Mouse (Mus musculus) cerebellum, adult 11 months (tissue): ENCODE results near the gene Hao1.

Source experiments
- DNase-seq: peaks from one replicate; pipeline ENCODE4 v3.0.0; 2022

Hao1 gene

GRCm38 (mm10) chr2:134554221-134554727 lies at the start of gene Hao1:
Hao1 (minus strand) TSS chr2:134554368.
- DNase-seq = no peak

- DNase-seq = no peak
Observed at GRCm38 (mm10) chr2:134591081-134591694, 37.0 kb upstream of the Hao1 start.

- DNase-seq = no peak
Observed at GRCm38 (mm10) chr2:134585243-134585642, 31.1 kb upstream of the Hao1 start.

DNA sequence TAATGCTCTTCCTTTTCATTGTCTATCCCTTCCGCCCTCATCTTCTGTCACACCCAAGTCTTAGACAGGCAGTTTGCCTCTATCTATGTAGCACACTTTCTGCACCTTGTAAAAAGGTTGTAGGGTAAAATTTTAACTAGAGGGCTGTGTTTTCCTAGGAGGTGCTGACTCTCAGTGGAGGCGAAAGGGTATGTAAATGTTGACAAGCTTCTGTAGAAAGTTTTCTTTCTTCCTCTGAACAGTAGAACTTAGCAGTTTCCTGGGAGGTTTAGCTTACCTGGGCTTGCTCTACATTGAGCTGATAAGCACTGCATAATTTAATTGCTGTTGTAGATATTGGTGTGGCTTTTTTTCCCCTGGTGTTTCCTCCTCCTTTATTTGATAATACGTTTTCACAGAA lies 5.3 kb upstream of the Hao1 start:
- no peak for DNase-seq

DNA sequence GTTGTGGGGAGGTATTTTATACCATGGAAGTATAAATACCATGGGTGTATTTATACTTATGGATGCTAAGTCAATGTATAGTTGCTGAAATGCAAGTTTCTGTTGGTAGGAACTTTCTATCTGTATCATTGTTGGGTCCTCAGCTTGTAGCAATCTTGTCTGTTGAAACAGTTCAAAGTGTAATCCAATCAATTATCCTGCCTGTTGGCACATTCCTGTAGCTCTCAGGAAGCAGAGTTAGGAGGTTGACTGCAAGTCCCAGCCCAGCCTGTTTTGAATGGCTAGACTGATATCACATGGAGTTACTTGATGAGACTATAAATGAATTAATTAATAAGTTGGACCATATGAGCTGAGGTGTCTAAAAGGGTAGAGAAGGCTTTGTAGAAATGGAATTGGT lies 1.8 kb downstream of the Hao1 start:
- no peak for DNase-seq

DNA sequence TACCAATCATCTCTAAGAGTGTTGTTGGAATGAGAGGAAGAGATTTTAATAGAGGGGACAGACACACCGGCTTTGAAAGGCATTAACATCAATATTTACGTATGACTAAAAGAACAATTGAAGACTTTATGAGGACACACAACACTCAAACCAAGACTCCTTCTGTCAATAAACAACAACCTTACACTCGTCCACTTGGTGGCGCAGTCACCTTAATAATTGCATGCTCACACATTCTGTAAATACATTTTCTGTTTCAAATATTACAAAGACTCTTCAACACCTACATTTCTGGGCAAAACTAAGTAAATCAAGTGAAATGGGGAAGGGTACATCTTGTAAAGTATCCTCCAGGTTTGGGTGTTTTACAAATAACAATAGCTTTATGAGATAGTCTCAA lies 4.4 kb downstream of the Hao1 start:
- peak; percentile 28 for DNase-seq

GRCm38 (mm10) chr2:134545116-134545515 lies 9.1 kb downstream of the Hao1 start:
- no peak for DNase-seq

DNA sequence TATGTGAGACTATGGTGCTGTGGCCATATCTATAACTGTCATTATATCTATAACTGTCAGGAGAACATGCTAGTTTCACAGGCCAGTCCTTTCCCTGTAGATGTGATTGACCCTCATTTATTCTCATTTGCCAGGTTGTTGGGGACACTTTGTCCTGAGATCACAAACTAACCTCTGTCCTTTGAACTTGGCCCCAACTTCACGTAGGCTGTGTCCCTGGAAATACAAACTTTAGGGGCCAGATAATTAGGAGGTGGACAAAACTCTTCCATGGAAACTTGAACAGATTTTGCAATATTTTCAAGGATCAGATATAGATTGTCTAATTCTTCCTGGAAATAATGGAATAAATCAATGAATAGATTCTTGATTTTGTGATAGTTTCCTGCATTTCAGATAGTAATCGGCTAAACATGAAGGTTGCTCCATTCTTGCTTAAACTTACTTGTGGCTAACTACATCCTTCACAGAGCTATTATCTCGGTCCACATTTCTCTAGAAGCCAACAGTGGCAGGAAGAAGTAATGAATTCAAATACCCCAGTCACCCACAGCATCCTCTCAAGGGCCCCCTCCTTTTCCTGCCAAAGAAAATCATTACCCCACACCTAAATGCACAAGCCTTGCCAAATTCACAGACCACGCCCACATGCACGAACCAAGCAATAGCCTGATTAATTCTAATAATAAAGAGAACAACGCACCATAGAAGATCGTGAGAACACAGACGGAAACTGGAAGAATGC lies 9.7 kb downstream of the Hao1 start:
- DNase-seq = no peak

DNA sequence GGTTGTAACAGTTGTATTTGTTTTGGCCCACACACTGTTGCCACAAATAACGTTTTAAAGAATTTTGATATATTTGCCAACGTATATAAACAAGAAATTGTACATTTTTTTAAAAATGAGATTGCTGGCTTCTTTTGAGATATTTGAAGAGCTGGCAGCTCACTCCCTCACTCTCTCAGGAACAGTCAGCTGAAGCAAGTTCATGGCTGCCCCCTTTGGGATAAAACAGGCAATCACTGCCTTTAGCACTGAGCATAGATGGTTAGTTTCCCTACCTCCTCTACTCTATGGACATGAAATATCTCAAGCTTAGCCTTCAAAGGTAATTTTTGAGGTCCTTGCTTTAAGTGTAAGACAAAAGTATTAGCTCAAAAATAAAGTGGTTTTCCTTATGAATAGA lies 10.7 kb downstream of the Hao1 start:
- DNase-seq = no peak

GRCm38 (mm10) chr2:134541019-134541418 lies 13.1 kb downstream of the Hao1 start:
- no peak for DNase-seq

DNA sequence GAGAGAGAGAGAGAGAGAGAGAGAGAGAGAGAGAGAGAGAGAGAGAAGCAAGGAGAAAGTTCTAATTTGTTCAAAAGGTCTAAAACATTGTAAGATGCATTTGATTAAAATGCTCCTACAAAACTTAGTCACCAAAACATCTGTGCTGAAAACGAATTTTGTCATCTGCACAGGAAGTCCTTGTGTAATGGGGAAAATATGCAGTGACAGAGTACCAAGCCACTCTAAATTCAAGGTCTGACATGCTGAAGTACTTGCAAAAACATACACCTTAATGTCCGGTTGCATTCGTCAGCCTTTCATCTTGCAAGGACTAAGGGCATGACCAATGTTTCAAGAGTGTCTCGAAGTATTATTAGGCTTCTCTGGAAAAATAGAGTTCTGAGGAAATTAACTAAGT lies 15.7 kb downstream of the Hao1 start:
- no peak for DNase-seq

- no peak for DNase-seq
Observed at GRCm38 (mm10) chr2:134528122-134528810, 25.9 kb downstream of the Hao1 start.

DNA sequence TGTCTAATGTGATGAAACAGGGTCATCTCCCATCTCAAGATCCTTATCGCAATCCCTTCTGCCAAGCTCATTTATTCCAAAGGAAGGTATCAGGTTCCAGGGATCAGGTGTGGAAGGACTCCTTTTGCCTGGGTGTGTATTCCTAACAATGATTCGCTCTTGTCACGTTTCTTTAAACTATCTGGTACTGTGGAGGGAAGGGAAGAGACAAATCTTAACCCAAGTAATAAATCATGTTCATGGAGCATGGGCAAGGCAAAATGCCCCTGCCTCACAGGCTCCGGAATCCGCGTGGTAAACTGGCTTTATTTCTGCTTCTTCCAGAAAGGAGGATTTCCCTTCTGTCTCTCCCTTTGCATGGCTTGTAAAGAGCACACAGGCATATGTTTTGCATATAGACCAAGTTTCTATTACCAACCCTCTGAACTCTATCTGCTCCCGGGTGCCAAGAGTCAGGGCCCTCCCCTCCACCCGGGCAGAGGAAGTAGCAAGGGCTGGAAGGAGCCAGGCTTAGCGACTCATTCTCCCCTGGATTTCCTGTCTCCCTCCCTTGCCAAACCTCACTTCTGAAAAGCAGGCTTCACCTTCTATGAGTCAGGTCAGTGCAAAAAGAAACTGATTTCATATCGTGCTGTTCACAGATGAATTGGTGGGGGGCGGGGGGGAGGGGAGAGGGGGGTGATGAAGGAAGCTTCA lies 26.6 kb downstream of the Hao1 start:
- no peak for DNase-seq

GRCm38 (mm10) chr2:134518042-134518441 lies 36.1 kb downstream of the Hao1 start:
- no peak for DNase-seq

DNA sequence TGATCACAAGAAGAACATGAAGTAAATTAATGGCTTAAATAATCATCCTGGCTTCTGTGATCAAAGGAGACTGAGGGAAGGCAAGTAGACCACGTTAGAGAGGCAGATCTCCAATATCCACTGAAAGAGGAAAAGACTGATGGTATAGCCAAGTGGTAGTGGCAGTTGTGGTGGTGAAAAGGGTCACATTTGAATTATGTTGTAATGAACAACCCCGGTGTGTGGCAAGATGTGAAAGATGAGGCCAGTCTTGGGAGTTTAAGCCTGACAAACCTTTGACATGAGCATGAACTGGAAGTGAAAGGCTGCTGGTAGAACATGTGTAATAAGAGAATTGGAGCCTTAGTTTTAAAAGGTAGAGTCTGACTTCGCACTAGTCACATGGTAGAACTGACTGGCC lies 54.4 kb downstream of the Hao1 start:
- DNase-seq = no peak

DNA sequence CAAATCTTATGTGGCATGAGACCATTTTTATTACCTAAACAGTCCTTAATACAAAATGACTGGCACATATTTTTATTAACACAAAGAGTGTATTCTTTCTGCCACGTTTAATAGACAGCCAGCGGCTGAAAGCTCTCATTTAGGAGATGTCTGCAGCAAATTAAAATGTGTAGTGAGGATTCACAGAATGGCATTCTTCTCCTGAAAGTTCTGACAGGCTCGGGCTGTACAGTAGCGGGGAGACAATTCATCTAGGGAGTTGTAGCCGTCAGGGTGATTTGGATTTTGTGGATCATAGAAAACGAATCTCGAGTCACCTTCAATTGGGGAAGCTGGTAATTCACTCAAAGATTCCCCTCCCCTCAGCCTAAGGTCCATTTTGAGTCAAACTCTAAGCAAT lies 55.7 kb downstream of the Hao1 start:
- no peak for DNase-seq

GRCm38 (mm10) chr2:134488671-134489070 lies 65.5 kb downstream of the Hao1 start:
- no peak for DNase-seq

DNA sequence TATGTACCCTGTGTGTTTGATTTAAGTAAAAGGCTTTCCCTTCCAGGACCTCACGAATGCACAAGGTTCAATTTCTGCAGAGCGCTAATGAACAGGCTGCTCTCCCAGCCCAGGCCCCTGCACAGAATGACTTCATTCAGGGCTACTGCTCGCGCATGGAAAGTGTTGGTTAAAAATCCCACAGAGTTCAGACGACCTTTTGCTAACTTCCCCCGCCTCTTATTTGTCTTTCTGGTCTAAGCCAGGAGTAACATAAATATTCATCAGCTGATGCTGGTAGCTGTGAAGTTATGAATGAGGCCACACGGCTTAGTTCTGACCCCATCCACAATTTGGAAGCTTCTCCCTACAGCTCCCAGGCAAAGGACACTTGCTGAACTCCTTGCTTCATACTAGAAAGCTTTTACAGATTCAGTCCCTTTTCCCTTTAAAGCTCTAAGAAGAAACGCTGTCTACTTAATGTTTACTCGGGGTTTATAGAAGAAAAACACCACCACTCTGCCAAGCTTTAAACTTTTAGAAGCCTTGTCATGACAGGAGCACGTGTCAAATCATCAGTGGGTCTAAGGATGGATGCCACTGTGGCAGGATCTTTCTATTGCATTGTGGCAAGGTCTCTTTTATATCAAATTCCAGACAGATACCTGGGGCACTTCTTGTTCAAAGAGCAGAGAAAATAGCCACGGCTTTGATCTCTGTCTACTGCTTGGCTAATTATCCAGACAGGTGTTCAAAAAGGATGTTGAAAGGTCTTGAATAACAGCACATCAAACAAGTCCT lies 67.9 kb downstream of the Hao1 start:
- DNase-seq = no peak

DNA sequence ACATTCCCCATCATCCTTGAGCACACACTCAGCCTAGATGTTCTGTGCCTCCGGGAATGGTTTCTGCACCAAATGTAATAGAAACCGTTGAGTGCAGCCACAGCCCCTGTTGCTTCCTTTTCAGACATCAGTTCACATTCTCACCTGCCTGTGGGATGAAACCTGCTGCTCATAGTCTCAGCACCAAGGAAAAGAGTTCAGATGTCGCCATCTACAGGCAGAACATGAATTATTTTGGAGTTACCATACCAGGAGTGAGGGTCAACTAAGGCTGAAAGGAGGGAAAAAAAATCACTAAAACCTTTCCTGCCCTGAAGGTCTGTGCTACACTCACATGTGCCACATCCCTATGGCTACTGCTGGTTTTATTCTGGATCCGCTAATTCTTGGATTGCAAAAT lies 71.5 kb downstream of the Hao1 start:
- no peak for DNase-seq

DNA sequence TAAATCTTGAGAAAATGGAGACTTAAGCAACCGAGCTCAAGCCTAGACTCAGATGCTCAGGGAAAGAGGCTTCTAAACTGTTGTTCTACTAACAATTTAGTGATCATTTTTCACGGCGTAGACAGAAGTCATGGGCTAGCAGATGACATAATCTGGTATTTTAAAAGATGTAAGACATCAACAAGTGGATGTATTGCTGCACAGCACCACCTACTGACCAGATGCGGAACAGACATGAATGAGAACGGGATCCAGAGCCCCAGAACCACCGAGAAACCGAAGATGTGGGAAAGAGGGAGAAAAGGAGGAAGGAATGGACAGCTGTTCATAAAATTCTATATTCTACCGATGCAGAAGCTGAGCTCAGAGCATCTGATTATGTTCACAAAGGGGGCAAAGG lies 72.4 kb downstream of the Hao1 start:
- DNase-seq = peak; percentile 26

- DNase-seq = no peak
Observed at GRCm38 (mm10) chr2:134481174-134481573, 73.0 kb downstream of the Hao1 start.

- no peak for DNase-seq
Observed at GRCm38 (mm10) chr2:134465132-134465531, 89.0 kb downstream of the Hao1 start.

DNA sequence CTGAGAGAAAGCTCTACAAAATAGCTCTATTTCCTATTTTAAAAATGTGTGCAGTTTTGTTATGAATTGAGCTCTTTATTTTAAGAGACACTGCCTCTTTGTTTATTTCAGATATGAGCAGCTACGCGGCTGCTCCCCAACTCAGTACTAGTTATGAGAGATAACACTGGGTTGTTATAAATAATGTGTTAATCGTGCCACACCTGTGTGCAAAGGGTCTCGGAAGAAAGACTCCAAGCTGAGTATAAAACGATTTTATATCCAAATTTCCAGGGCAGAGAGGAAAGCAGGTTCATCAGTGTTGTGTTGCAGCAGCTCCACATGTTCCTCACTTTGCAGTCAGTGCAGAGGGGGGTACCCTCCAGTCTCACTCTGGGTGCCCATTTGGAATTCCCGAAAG lies 91.8 kb downstream of the Hao1 start:
- no peak for DNase-seq
